Mouse (Mus musculus) NIH3T3 (cell line): ENCODE results near the gene Fosl1.
"Not testable (repeated sequence)": the region's sequence is repeated elsewhere in the genome, so short reads cannot be mapped to it uniquely, and the experiment has no call there.

ENCODE experiments used
- DNase-seq: peaks from one replicate; pipeline ENCODE4 v3.0.0-alpha.2; 2012; ENCODE audit warnings: low read depth

The Fosl1 gene

GRCm38 (mm10) chr19:5447515-5448353, at the start of gene Fosl1:
Fosl1 (plus strand) TSS chr19:5447547.
- DNase-seq, result peak; percentile 89

GRCm38 (mm10) chr19:5401073-5401472, 46.3 kb upstream of the Fosl1 start:
- not testable (repeated sequence) for DNase-seq

GRCm38 (mm10) chr19:5402293-5402692, 45.1 kb upstream of the Fosl1 start, which contains the start of gene Tsga10ip:
Tsga10ip (minus strand) TSS chr19:5402526.
- DNase-seq, result no peak

GRCm38 (mm10) chr19:5405924-5406323, 41.4 kb upstream of the Fosl1 start:
- DNase-seq, result no peak

GRCm38 (mm10) chr19:5406531-5407126, 40.7 kb upstream of the Fosl1 start:
- not testable (repeated sequence) for DNase-seq

- DNase-seq, result no peak
Observed at GRCm38 (mm10) chr19:5407133-5407532, 40.2 kb upstream of the Fosl1 start.

- peak; percentile 36 for DNase-seq
Observed at GRCm38 (mm10) chr19:5408057-5409001, 39.0 kb upstream of the Fosl1 start.

- peak; percentile 91 for DNase-seq
Observed at GRCm38 (mm10) chr19:5409068-5409467, 38.3 kb upstream of the Fosl1 start.

GRCm38 (mm10) chr19:5410641-5411040, 36.7 kb upstream of the Fosl1 start:
- DNase-seq, result no peak

GRCm38 (mm10) chr19:5411961-5412360, 35.4 kb upstream of the Fosl1 start:
- no peak for DNase-seq

- DNase-seq, result no peak
Observed at GRCm38 (mm10) chr19:5413840-5414239, 33.5 kb upstream of the Fosl1 start.

GRCm38 (mm10) chr19:5414534-5414957, 32.8 kb upstream of the Fosl1 start:
- no peak for DNase-seq

GRCm38 (mm10) chr19:5418750-5419466, 28.4 kb upstream of the Fosl1 start:
- no peak for DNase-seq

- no peak for DNase-seq
Observed at GRCm38 (mm10) chr19:5419630-5420029, 27.7 kb upstream of the Fosl1 start.

GRCm38 (mm10) chr19:5420579-5420978, 26.8 kb upstream of the Fosl1 start:
- DNase-seq, result no peak

- DNase-seq, result no peak
Observed at GRCm38 (mm10) chr19:5421784-5422183, 25.6 kb upstream of the Fosl1 start.

- no peak for DNase-seq
Observed at GRCm38 (mm10) chr19:5422267-5422666, 25.1 kb upstream of the Fosl1 start.

- DNase-seq, result no peak
Observed at GRCm38 (mm10) chr19:5422895-5423443, 24.4 kb upstream of the Fosl1 start.

GRCm38 (mm10) chr19:5423561-5423960, 23.8 kb upstream of the Fosl1 start:
- no peak for DNase-seq

GRCm38 (mm10) chr19:5424092-5424781, 23.1 kb upstream of the Fosl1 start:
- DNase-seq, result peak; percentile 81
